Comparison of ENCODE assay signal across 22 mouse cellular contexts in genomic region chr8:8416092-8416701, GRCm38 (mm10).
A peak's percentile ranks its signal among the peaks of the same experiment; 100 is the strongest.
DNase-seq lines count a peak whose midpoint lies in the region; ATAC-seq and TF ChIP-seq lines count a peak whose summit lies in the region.
"Had no signal": no experiment of that assay in that cellular context is flagged by ENCODE, and none has a peak within 500 bp of the region (broad histone marks: within the 10 kb centered on the region; RNA-seq: fewer than 3 reads in every experiment).

No protein-coding gene starts in this region.

- no peak overlapping the region for H3K4me3 ChIP-seq in forebrain, embryonic 13.5 days
- no peak overlapping the region for H3K4me3 ChIP-seq in forebrain, embryonic 10.5 days
- H3K4me3 ChIP-seq in forebrain, postnatal 0 days (ENCODE audit: low read depth, low read length): no peak overlapping the region
- H3K4me3 ChIP-seq in midbrain, embryonic 14.5 days (replicated peaks; ENCODE audit: low read depth, low read length): no peak overlapping the region
- H3K4me3 ChIP-seq: hindbrain, embryonic 15.5 days; limb, embryonic 13.5 days; liver, embryonic 12.5 days; midbrain, embryonic 13.5 days; stomach, embryonic 15.5 days had no signal

- no peak overlapping the region for H3K27ac ChIP-seq in forebrain, embryonic 13.5 days
- no peak overlapping the region for H3K27ac ChIP-seq in forebrain, embryonic 10.5 days
- no peak overlapping the region for H3K27ac ChIP-seq in forebrain, postnatal 0 days (ENCODE audit: low read depth, low read length)
- H3K27ac ChIP-seq in midbrain, embryonic 14.5 days (replicated peaks; ENCODE audit: low read depth, low read length): no peak overlapping the region
- H3K27ac ChIP-seq: hindbrain, embryonic 15.5 days; kidney, postnatal 0 days; limb, embryonic 13.5 days; liver, embryonic 12.5 days; midbrain, embryonic 13.5 days; stomach, embryonic 15.5 days had no signal

- no peak for TF ChIP-seq CTCF in forebrain, postnatal 0 days (IDR thresholded peaks at IDR 0.05; ENCODE audit: low read depth)

- no peak overlapping the region for H3K9ac ChIP-seq in forebrain, embryonic 13.5 days
- H3K9ac ChIP-seq in forebrain, postnatal 0 days: no peak overlapping the region
- H3K9ac ChIP-seq in midbrain, embryonic 14.5 days (replicated peaks; ENCODE audit: low read length): no peak overlapping the region
- H3K9ac ChIP-seq: hindbrain, embryonic 15.5 days; limb, embryonic 13.5 days; liver, embryonic 12.5 days; midbrain, embryonic 13.5 days; stomach, embryonic 15.5 days had no signal

- 61% methylated on average over 10 of the region's 10 CpGs for WGBS in forebrain, embryonic 13.5 days
- 88% methylated on average over 10 of the region's 10 CpGs for WGBS in forebrain, embryonic 10.5 days
- 31% methylated on average over 10 of the region's 10 CpGs for WGBS in forebrain, postnatal 0 days
- WGBS in midbrain, embryonic 14.5 days: 83% methylated on average over 10 of the region's 10 CpGs

- no peak overlapping the region for H3K4me2 ChIP-seq in forebrain, embryonic 13.5 days
- H3K4me2 ChIP-seq in forebrain, postnatal 0 days (ENCODE audit: low read depth): no peak overlapping the region
- H3K4me2 ChIP-seq in midbrain, embryonic 14.5 days (ENCODE audit: low read length): no peak overlapping the region
- H3K4me2 ChIP-seq: heart, embryonic 11.5 days; hindbrain, embryonic 15.5 days; limb, embryonic 13.5 days; liver, embryonic 12.5 days; midbrain, embryonic 13.5 days; stomach, embryonic 15.5 days had no signal

- no peaks in the 10 kb centered on the region for H3K9me3 ChIP-seq in forebrain, embryonic 13.5 days (replicated peaks)
- H3K9me3 ChIP-seq in forebrain, embryonic 10.5 days: no peaks in the 10 kb centered on the region
- no peaks in the 10 kb centered on the region for H3K9me3 ChIP-seq in forebrain, postnatal 0 days (ENCODE audit: low read length)
- no peaks in the 10 kb centered on the region for H3K9me3 ChIP-seq in midbrain, embryonic 14.5 days (ENCODE audit: control insufficient read depth, low read length)
- H3K9me3 ChIP-seq: hindbrain, embryonic 15.5 days; liver, embryonic 12.5 days; midbrain, embryonic 13.5 days; stomach, embryonic 15.5 days had no signal

- peak; percentile 67 for ATAC-seq in forebrain, embryonic 13.5 days
- ATAC-seq in forebrain, postnatal 0 days: peak; percentile 91
- no peak for ATAC-seq in midbrain, embryonic 14.5 days (ENCODE audit: low FRiP score, low TSS enrichment)
- ATAC-seq: CD4-positive, CD25-positive, alpha-beta regulatory T cell, adult 4 months; liver, embryonic 12.5 days; midbrain, embryonic 13.5 days; Patski had no signal

- no peaks in the 10 kb centered on the region for H3K36me3 ChIP-seq in forebrain, embryonic 13.5 days (ENCODE audit: poor library complexity, severe bottlenecking)
- no peaks in the 10 kb centered on the region for H3K36me3 ChIP-seq in forebrain, embryonic 10.5 days (replicated peaks)
- H3K36me3 ChIP-seq in forebrain, postnatal 0 days (ENCODE audit: insufficient read depth): no peaks in the 10 kb centered on the region
- no peaks in the 10 kb centered on the region for H3K36me3 ChIP-seq in midbrain, embryonic 14.5 days (ENCODE audit: control insufficient read depth, insufficient read depth, low read length)
- H3K36me3 ChIP-seq: hindbrain, embryonic 15.5 days; limb, embryonic 13.5 days; liver, embryonic 12.5 days; midbrain, embryonic 13.5 days; stomach, embryonic 15.5 days had no signal

- DNase-seq in forebrain, embryonic 10.5 days (ENCODE audit: extremely low spot score, low spot score): no peak
- peak; percentile 22 to 24 for DNase-seq in layer of hippocampus, adult 8-10 months (ENCODE audit: low spot score in 2 of 2)
- DNase-seq in layer of hippocampus, adult 9-10 months (ENCODE audit: low spot score): no peak
- DNase-seq in Muller cell, postnatal 12 days (ENCODE audit: inconsistent ontology term): peak; percentile 10
- DNase-seq in forebrain, postnatal 0 days: peak; percentile 66
- no peak for DNase-seq in midbrain, embryonic 14.5 days
- DNase-seq: adrenal gland, postnatal 36 days; cerebellum, adult 11-12 months; kidney, adult 2 months; lung, adult 18-20 months; lung, postnatal 10 days; thymus, postnatal 25 days had no signal

- H3K4me1 ChIP-seq in forebrain, embryonic 13.5 days: no peaks in the 10 kb centered on the region
- H3K4me1 ChIP-seq in forebrain, embryonic 10.5 days: no peaks in the 10 kb centered on the region
- no peaks in the 10 kb centered on the region for H3K4me1 ChIP-seq in forebrain, postnatal 0 days (ENCODE audit: insufficient read depth)
- no peaks in the 10 kb centered on the region; the same call in 1 of the 2 replicates for H3K4me1 ChIP-seq in midbrain, embryonic 14.5 days (ENCODE audit: control insufficient read depth, insufficient read depth, low read length)
- H3K4me1 ChIP-seq: hindbrain, embryonic 15.5 days; limb, embryonic 13.5 days; liver, embryonic 12.5 days; stomach, embryonic 15.5 days had no signal

- no peaks in the 10 kb centered on the region for H3K27me3 ChIP-seq in forebrain, embryonic 13.5 days
- H3K27me3 ChIP-seq in forebrain, embryonic 10.5 days (ENCODE audit: poor library complexity, severe bottlenecking): no peaks in the 10 kb centered on the region
- H3K27me3 ChIP-seq in forebrain, postnatal 0 days (ENCODE audit: insufficient read depth, low read length): no peaks in the 10 kb centered on the region
- no peaks in the 10 kb centered on the region for H3K27me3 ChIP-seq in midbrain, embryonic 14.5 days (ENCODE audit: control insufficient read depth, insufficient read depth, low read length)
- H3K27me3 ChIP-seq: hindbrain, embryonic 15.5 days; limb, embryonic 13.5 days; liver, embryonic 12.5 days; Patski; stomach, embryonic 15.5 days had no signal

Comparison
In these comparisons a context has a peak if more than half of its experiments do, and no peak if none do; other contexts are left out.
1. DNase-seq: peak in layer of hippocampus, adult 8-10 months (2 of 2), Muller cell, postnatal 12 days (single experiment) and forebrain, postnatal 0 days (single experiment); none in forebrain, embryonic 10.5 days (single experiment), layer of hippocampus, adult 9-10 months (single experiment) and midbrain, embryonic 14.5 days (single experiment).